Mouse (Mus musculus) bone marrow macrophage, adult 2 months (primary cell): ENCODE results near the gene Cdh12.

ENCODE experiments used
- CTCF ChIP-seq: IDR thresholded peaks from 2 replicates; pipeline ENCODE4 v1.5.1; 2012; ENCODE audit warnings: low read depth, mild to moderate bottlenecking, low read length, moderate library complexity
- POLR2A ChIP-seq: IDR thresholded peaks from 2 replicates; pipeline ENCODE4 v1.6.1; 2012; ENCODE audit warnings: mild to moderate bottlenecking, low read depth, low read length, borderline replicate concordance

DNA sequence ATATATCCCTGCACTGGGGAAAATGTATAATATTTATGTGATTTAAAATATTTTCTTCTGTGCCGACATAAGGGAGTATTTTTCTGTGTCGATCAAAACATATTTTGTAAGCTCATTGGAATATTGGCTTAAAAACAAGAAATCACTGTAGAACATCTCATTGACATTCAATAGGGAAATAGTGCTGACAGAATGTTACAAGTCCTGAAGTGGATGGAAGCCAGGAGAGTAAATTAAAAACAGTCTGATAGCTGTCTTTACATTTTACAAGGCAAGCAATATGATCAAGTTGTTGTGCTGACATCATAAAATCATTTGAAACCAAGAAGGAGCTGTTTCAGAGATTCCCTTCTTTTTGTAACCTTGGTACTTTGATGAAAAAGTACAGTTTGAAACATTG is 349.5 kb downstream of the Cdh12 start:
- TF ChIP-seq POLR2A: no peak
- TF ChIP-seq CTCF: no peak
